Mouse (Mus musculus) spleen, adult 2 months (tissue): ENCODE results near the gene Spata2l. TPM values are rescaled to one million over a fixed set of nuclear protein-coding genes. Genes with fewer than 3 reads are reported as not detected.
"Not testable (repeated sequence)": the region's sequence is repeated elsewhere in the genome, so short reads cannot be mapped to it uniquely, and the experiment has no call there.

ENCODE experiments used
- DNase-seq, 2 experiments: peaks; one replicate each; pipeline versions ENCODE4 v3.0.0 to v3.0.0-alpha.2; 2012 to 2021; ENCODE audit warnings: low spot score in 2 of 2, low read depth in 1 of 2
- H3K27ac ChIP-seq: fragments of 200-500 bp; 2 replicates; pipeline ENCODE4 v1.5.1; 2012; ENCODE audit warnings: low read length, inconsistent platforms; ENCODE audit not compliant: insufficient read depth
- H3K27me3 ChIP-seq: fragments of 200-500 bp; 2 replicates; pipeline ENCODE4 v1.6.1; 2012; ENCODE audit warnings: mild to moderate bottlenecking, moderate library complexity, low read length, inconsistent platforms; ENCODE audit not compliant: control insufficient read depth, insufficient read depth
- H3K36me3 ChIP-seq: fragments of 200-500 bp; 2 replicates; pipeline ENCODE4 v1.6.1; 2012; ENCODE audit warnings: mild to moderate bottlenecking, low read length, inconsistent platforms; ENCODE audit not compliant: control insufficient read depth, insufficient read depth
- H3K4me1 ChIP-seq: fragments of 200-500 bp; 2 replicates; pipeline ENCODE4 v1.6.1; 2011; ENCODE audit warnings: inconsistent platforms; ENCODE audit not compliant: control insufficient read depth, insufficient read depth, insufficient read length
- H3K4me3 ChIP-seq: fragments of 200-500 bp; 2 replicates; pipeline ENCODE4 v1.5.1; 2011; ENCODE audit warnings: mild to moderate bottlenecking, inconsistent platforms; ENCODE audit not compliant: insufficient read depth, insufficient read length; ENCODE audit errors: extremely low read depth
- CTCF ChIP-seq: fragments of 200-500 bp; IDR thresholded peaks from 2 replicates; pipeline ENCODE4 v1.5.1; 2011; ENCODE audit warnings: mild to moderate bottlenecking, inconsistent platforms; ENCODE audit not compliant: insufficient read depth, insufficient read length, insufficient replicate concordance; ENCODE audit errors: extremely low read depth
- POLR2A ChIP-seq: fragments of 200-500 bp; IDR thresholded peaks from 2 replicates; pipeline ENCODE4 v1.6.1; 2011; ENCODE audit warnings: low read depth, low read length, inconsistent platforms
- WGBS: fragments of 180-500 bp; shearing (Covaris S2); methylation state at CpG from one replicate; pipeline ENCODE4 v1.1.7; 2018; 5-methylcytosine and 5-hydroxymethylcytosine counted together
- polyA plus RNA-seq: library from polyadenylated mRNA; depleted of rRNA; stranded (reverse); fragments of >200 nt; gene quantifications from 2 replicates; pipeline ENCODE4 v1.2.3, GENCODE M21; 2012

Spata2l gene
- polyA plus RNA-seq, 1 experiment, result 12.1 TPM

DNA sequence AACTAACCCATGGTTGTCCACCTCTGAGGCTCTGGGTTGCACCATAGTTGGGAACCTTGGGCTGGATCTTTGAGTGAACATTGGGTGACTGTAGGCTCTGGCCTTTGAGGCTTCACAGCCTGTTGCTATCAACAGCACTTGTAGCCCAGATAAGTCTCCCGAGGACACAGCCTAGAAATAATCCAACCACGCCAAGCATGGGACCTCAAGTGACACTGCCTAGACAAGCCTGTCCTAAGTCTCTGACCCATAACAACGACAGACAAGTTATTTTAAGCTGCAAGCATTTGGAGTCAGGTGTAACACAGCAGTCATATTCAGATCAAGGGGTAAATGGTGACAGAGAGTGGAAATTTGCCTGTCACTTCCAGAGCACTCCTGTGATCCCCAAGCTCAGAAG is 20.6 kb downstream of the Spata2l start:
- no peak for DNase-seq
- Histone ChIP-seq H3K27ac (no peak overlapping the region), H3K4me1 (peaks cover 8% of the 10 kb centered on the region; the same call in 1 of the 2 replicates), H3K27me3 (no peaks in the 10 kb centered on the region), H3K4me3 (no peak overlapping the region), H3K36me3 (no peaks in the 10 kb centered on the region)
- WGBS, result 76% methylated on average over 3 of the region's 3 CpGs
- no peak for TF ChIP-seq POLR2A
- TF ChIP-seq CTCF, result no peak

DNA sequence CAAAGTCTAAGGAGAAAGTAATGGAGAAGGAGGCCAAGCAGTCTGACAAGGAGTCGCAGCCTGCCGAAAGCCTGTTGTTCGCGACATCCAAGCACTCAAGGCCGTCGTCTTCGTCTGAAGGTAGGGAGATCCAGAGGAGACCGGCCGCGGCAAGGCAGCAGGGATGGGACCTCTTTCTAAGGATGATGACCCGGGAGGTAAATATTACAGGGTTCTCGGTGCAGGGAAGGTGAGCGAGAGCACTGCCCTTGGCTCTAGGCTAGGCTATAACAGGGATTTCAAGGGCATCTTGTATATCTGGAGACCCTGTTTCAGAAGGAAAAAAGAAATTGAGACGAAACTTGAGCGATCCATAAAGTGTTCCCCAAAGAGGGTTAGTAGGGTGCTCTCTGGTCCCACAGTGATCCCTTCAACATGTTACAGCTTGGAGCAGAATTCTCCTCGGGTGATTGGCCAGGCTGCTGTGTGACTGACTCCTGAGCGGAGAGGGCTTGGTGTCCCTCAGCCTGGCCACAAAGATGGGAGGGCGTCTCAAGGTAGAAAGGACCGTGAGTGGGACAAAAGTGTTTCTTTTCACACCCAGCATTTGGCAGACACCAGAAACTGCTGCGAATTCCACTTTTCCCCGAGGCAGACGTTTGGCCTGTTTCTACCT is 22.8 kb downstream of the Spata2l start:
- TF ChIP-seq POLR2A (no peak), CTCF (no peak)
- WGBS, result 30% methylated on average over 22 of the region's 22 CpGs

DNA sequence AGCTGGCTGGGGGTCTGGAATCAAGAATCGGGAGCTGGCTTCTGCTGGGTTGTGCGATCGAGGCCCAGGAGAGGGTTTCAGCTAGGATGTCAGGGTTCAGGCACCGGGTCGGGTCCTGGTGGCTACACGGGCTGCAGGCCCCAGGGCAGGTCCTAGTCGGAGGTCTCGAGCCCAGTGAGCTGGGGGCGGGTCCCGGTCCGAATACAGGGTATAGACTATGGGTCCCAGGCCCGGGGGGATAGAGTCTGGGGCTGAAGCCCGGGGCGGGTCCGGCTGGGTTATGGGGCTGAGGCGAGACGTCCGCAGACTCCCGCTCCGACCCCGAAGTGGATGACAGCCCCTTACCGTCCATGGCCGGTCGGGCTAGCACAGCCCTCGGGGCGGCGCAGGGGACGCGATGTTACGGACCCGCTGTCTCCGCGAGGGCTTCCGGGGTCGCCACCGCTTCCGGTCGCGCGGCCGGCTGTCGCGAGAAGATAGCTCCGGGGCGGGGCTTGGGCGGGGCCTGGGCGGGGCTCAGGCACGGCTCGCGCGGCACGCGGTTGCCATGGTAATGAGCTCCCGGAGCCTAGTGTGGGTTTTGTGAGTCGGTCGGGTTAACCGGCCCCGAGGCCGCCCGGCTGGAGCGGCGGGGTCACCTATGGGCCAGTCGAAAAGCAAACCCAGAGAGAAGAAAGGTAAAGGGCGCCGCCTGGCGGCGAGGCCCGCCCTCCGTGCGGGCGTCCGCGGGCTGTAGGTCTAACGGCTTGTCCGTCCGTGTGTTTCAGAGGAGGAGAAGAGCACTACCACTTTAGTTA is 23.5 kb downstream of the Spata2l start, which contains the start of the genes Chmp1a and Spata33:
Gene Chmp1a, minus strand, starts transcription at position 443 of the 797 bp plus-strand sequence.
Gene Spata33, plus strand, starts transcription at position 512 of the 797 bp plus-strand sequence.
- H3K4me3 ChIP-seq, result peak within 1 kb of the TSS; percentile 87
- under 1% methylated on average over 67 of the region's 76 CpGs for WGBS
- no peaks in the 10 kb centered on the region for H3K27me3 ChIP-seq
- DNase-seq, result peak; percentile 75 to 81
- peak; percentile 32; the same call in 1 of the 2 replicates for TF ChIP-seq CTCF
- TF ChIP-seq POLR2A, result peak; percentile 92
- peaks cover 21% of the 10 kb centered on the region for H3K36me3 ChIP-seq
- H3K27ac ChIP-seq, result peak within 1 kb of the TSS; percentile 21
- H3K4me1 ChIP-seq, result peaks cover 8% of the 10 kb centered on the region; the same call in 1 of the 2 replicates

More for the DNA sequence above, 22.8 kb downstream of the Spata2l start:
- no peak overlapping the region for H3K27ac ChIP-seq
- peaks cover 15% of the 10 kb centered on the region for H3K36me3 ChIP-seq
- H3K4me3 ChIP-seq, result peak overlapping the region; percentile 58
- no peak for DNase-seq
- peaks cover 8% of the 10 kb centered on the region; the same call in 1 of the 2 replicates for H3K4me1 ChIP-seq
- H3K27me3 ChIP-seq, result no peaks in the 10 kb centered on the region

DNA sequence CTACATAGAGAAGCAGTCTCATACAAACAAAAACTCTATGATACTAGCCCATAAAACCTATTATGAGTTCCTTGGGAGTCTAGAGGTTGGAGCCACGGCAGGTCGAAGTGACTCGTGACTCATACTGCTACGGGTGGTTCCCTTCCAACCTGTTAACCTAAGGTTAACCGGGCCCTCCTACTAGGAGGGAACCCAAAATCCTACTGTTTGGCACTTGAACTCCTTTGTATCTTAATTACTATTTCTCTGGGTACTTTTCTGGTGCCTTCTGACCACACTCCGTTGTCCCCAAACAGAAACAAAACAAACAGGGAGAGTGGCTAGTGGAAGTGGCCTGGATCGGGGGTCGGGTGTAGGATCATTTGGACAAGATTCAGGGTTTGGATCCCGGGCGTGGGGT is 24.2 kb downstream of the Spata2l start:
- peak overlapping the region; percentile 87 for H3K4me3 ChIP-seq
- peaks cover 26% of the 10 kb centered on the region for H3K36me3 ChIP-seq
- no peak for TF ChIP-seq CTCF
- no peak for TF ChIP-seq POLR2A
- no peaks in the 10 kb centered on the region for H3K27me3 ChIP-seq
- H3K27ac ChIP-seq, result no peak overlapping the region
- 18% methylated on average over 10 of the region's 10 CpGs for WGBS
- peaks cover 8% of the 10 kb centered on the region; the same call in 1 of the 2 replicates for H3K4me1 ChIP-seq
- no peak for DNase-seq

DNA sequence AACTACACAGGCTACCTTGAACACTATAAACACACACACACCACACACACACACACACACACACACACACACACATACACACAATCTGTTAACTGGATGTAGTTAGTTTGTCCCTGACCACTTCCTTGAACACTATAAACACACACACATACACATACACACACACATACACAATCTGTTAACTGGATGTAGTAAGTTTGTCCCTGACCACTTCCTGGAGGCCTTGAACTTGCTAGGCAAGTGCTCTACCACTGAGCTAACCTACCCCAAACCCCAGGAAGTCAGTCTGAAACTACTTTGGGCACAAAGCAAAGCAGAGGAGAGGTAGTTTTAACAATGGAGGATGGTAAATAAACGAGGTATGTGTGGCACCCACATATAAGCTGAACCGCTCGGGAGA is 32.5 kb downstream of the Spata2l start:
- H3K36me3 ChIP-seq, result peaks cover 23% of the 10 kb centered on the region
- H3K27ac ChIP-seq, result no peak overlapping the region
- DNase-seq, result no peak

DNA sequence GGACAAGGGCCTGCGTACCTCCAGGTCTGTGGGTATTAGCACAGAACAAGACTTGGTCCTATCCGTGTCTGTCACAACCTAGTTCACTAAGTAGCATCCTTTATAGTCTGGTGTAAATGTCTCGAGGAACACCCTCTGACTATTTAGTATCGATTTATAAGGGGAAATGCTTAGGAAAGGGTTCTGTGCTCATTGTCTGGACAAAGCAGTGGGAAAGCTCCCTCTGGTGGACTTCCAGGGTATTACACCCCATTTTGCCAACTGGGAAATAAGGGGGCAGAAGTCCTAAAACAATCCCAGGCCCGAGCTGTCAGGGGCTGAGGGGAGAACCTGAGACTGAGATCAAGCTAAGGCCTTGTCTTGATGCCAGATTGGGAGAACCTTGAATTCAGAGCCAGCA is 33.7 kb downstream of the Spata2l start:
- Histone ChIP-seq H3K27ac (no peak overlapping the region), H3K4me1 (no peaks in the 10 kb centered on the region), H3K27me3 (no peaks in the 10 kb centered on the region), H3K36me3 (peaks cover 14% of the 10 kb centered on the region), H3K4me3 (no peak overlapping the region)
- no peak for TF ChIP-seq POLR2A
- peak; percentile 58; the same call in 1 of the 2 replicates for TF ChIP-seq CTCF
- WGBS, result 20% methylated on average over 5 of the region's 5 CpGs
- DNase-seq, result peak in 1 of 2 experiments; percentile 55

More for the DNA sequence above, 32.5 kb downstream of the Spata2l start:
- no peaks in the 10 kb centered on the region for H3K27me3 ChIP-seq
- TF ChIP-seq CTCF (no peak), POLR2A (no peak)
- no peak overlapping the region for H3K4me3 ChIP-seq
- H3K4me1 ChIP-seq, result no peaks in the 10 kb centered on the region
- WGBS, result 80% methylated on average over 3 of the region's 3 CpGs

DNA sequence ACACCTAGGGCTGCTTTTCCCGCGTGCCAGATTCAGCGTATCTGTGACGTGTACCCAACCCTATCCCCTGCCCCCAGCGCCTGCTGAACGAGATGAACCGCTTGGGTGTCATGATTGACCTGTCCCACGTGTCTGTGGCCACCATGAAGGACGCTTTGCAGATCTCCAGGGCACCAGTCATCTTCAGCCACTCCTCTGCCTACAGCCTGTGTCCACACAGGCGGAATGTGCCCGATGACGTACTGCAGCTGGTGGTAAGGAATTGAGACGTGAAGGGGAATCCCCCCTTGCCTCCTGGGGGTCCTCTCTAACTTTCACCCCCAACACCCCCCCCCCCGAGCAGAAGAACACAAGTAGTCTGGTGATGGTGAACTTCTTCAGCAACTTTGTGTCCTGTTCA is 36.2 kb downstream of the Spata2l start:
- no peaks in the 10 kb centered on the region for H3K36me3 ChIP-seq
- 72% methylated on average over 14 of the region's 14 CpGs for WGBS

DNA sequence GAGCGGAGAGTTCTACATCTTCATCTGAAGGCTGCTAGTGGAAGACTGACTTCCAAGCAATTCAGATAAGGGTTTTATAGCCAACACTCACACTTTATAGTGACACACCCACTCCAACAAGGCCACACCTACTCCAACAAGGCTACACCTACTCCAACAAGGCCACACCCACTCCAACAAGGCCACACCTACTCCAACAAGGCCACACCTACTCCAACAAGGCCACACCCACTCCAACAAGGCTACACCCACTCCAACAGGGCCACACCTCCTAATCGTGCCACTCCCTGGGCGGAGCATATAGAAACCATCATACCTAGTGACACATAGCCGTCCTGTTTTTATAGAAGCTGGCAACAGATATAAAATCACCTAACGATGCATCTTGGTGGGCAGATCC is 39.0 kb downstream of the Spata2l start:
- H3K4me1 ChIP-seq, DNase-seq, H3K36me3 ChIP-seq, H3K4me3 ChIP-seq, H3K27ac ChIP-seq, H3K27me3 ChIP-seq: not testable (repeated sequence)
- 69% methylated on average over 5 of the region's 5 CpGs for WGBS

More for the DNA sequence above, 36.2 kb downstream of the Spata2l start:
- no peak for DNase-seq
- Histone ChIP-seq H3K27ac (no peak overlapping the region), H3K4me3 (no peak overlapping the region), H3K4me1 (no peaks in the 10 kb centered on the region), H3K27me3 (no peaks in the 10 kb centered on the region)
- TF ChIP-seq CTCF, result no peak
- no peak for TF ChIP-seq POLR2A
